Mouse (Mus musculus) testis, adult 2 months (tissue): Measurements from ENCODE around the gene Huwe1.

Experiments used
- CTCF ChIP-seq: fragments of 200-500 bp; IDR thresholded peaks from 2 replicates; pipeline ENCODE4 v1.5.1; 2012; ENCODE audit warnings: low read depth, mild to moderate bottlenecking, inconsistent platforms, low read length, moderate library complexity; ENCODE audit not compliant: control insufficient read depth, insufficient read depth, insufficient replicate concordance
- POLR2A ChIP-seq: fragments of 200-500 bp; IDR thresholded peaks from 2 replicates; pipeline ENCODE4 v1.6.1; 2012; ENCODE audit warnings: low read depth, mild to moderate bottlenecking, inconsistent platforms, low read length, moderate library complexity; ENCODE audit not compliant: control insufficient read depth

GRCm38 (mm10) chrX:151792766-151793165 lies 7.8 kb upstream of the Huwe1 start:
- TF ChIP-seq POLR2A (no peak), CTCF (no peak)
